Mouse (Mus musculus) C2C12 (cell line): ENCODE measurements around the gene Lrrc8d.

Experiments used
- CTCF ChIP-seq: IDR thresholded peaks from one replicate; pipeline ENCODE4 v1.5.1; 2011; ENCODE audit not compliant: control insufficient read depth, insufficient read depth, insufficient read length
- USF1 ChIP-seq: IDR thresholded peaks from one replicate; pipeline ENCODE4 v1.6.1; 2011; ENCODE audit warnings: low read depth, mild to moderate bottlenecking, control low read depth, moderate library complexity

- TF ChIP-seq USF1 (no peak), CTCF (no peak)
Measured at GRCm38 (mm10) chr5:105798421-105798820, 98.7 kb downstream of the Lrrc8d start.
